In genomic region chr15:77835930-77836653, GRCm38 (mm10) we compare ENCODE assay signal across 8 mouse cellular contexts. TPM values are rescaled to one million over a fixed set of nuclear protein-coding genes. Genes with fewer than 3 reads are reported as not detected.
DNase-seq lines count a peak whose midpoint lies in the region; ATAC-seq and TF ChIP-seq lines count a peak whose summit lies in the region.

No protein-coding gene starts in this region.

- H3K9me3 ChIP-seq in kidney, embryonic 15.5 days (replicated peaks): no peaks in the 10 kb centered on the region
- H3K9me3 ChIP-seq in embryonic facial prominence, embryonic 12.5 days: no peaks in the 10 kb centered on the region

- WGBS in kidney, embryonic 15.5 days: 23% methylated on average over 9 of the region's 9 CpGs
- 26% methylated on average over 9 of the region's 9 CpGs for WGBS in embryonic facial prominence, embryonic 12.5 days
- 52% methylated on average over 9 of the region's 9 CpGs for WGBS in liver, adult 2 months

- H3K4me1 ChIP-seq in kidney, embryonic 15.5 days: peaks cover 96% of the 10 kb centered on the region
- peaks cover 42% of the 10 kb centered on the region for H3K4me1 ChIP-seq in embryonic facial prominence, embryonic 12.5 days
- H3K4me1 ChIP-seq in liver, adult 2 months (ENCODE audit: control insufficient read depth, insufficient read depth, low read length): peaks cover 63% of the 10 kb centered on the region

- no peaks in the 10 kb centered on the region for H3K27me3 ChIP-seq in kidney, embryonic 15.5 days
- H3K27me3 ChIP-seq in embryonic facial prominence, embryonic 12.5 days: no peaks in the 10 kb centered on the region
- H3K27me3 ChIP-seq in liver, adult 2 months (ENCODE audit: control insufficient read depth, insufficient read depth, low read length): no peaks in the 10 kb centered on the region

- peak overlapping the region; percentile 98 for H3K27ac ChIP-seq in kidney, embryonic 15.5 days
- no peak overlapping the region for H3K27ac ChIP-seq in embryonic facial prominence, embryonic 12.5 days
- 0 out of 2 replicates have a peak overlapping the region, but pooled peaks have one; percentile 32 for H3K27ac ChIP-seq in liver, adult 2 months (replicated peaks; ENCODE audit: insufficient read depth, low read depth, low read length)

- peak overlapping the region; percentile 30; the same call in 1 of the 2 replicates for H3K9ac ChIP-seq in kidney, embryonic 15.5 days
- no peak overlapping the region for H3K9ac ChIP-seq in embryonic facial prominence, embryonic 12.5 days
- H3K9ac ChIP-seq in liver, adult 2 months (ENCODE audit: low read depth, low read length): no peak overlapping the region

- no peak for TF ChIP-seq CTCF in liver, adult 2 months (IDR thresholded peaks at IDR 0.05; ENCODE audit: low read depth, low read length)

- no peak for DNase-seq in kidney, adult 18-20 months
- DNase-seq in MN1 (ENCODE audit: low spot score): peak; percentile 93
- no peak for DNase-seq in liver, adult 2 months (ENCODE audit: extremely low read depth, low read depth, low spot score)
- DNase-seq in layer of hippocampus, adult 11-12 months (ENCODE audit: low spot score): no peak
- no peak for DNase-seq in ovary, postnatal 10 days (ENCODE audit: low spot score)
- no peak for DNase-seq in right cerebral cortex, postnatal 25 days

- TF ChIP-seq POLR2A in liver, adult 2 months (IDR thresholded peaks at IDR 0.05; ENCODE audit: extremely low read depth, insufficient read depth, low read length): no peak

- H3K4me2 ChIP-seq in kidney, embryonic 15.5 days: peak overlapping the region; percentile 28
- no peak overlapping the region for H3K4me2 ChIP-seq in embryonic facial prominence, embryonic 12.5 days (replicated peaks)

- peaks cover 13% of the 10 kb centered on the region for H3K36me3 ChIP-seq in kidney, embryonic 15.5 days
- H3K36me3 ChIP-seq in embryonic facial prominence, embryonic 12.5 days: no peaks in the 10 kb centered on the region
- H3K36me3 ChIP-seq in liver, adult 2 months (ENCODE audit: control insufficient read depth, insufficient read depth, low read length): no peaks in the 10 kb centered on the region

- H3K79me2 ChIP-seq in liver, adult 2 months (ENCODE audit: control insufficient read depth, insufficient read depth, low read length): peaks cover 78% of the 10 kb centered on the region

- peak overlapping the region; percentile 4; the same call in 1 of the 2 replicates for H3K4me3 ChIP-seq in kidney, embryonic 15.5 days (replicated peaks)
- H3K4me3 ChIP-seq in embryonic facial prominence, embryonic 12.5 days: no peak overlapping the region
- no peak overlapping the region for H3K4me3 ChIP-seq in liver, adult 2 months (ENCODE audit: insufficient read depth, low read depth, low read length)

- ATAC-seq in kidney, embryonic 15.5 days (replicated peaks; ENCODE audit: low FRiP score): peak; percentile 63
- ATAC-seq in embryonic facial prominence, embryonic 12.5 days (ENCODE audit: insufficient number of reproducible peaks, insufficient read depth, low FRiP score, low TSS enrichment): 0 out of 2 replicates have a peak, but pooled peaks have one; percentile 18

RNA-seq across cellular contexts. Expression of gene Myh9, which starts 5.9 kb away (rescaled TPM):
- 56.2 and 60.2 TPM in 2 replicates for polyA plus RNA-seq in kidney, embryonic 15.5 days (2015; fragmentation: Nextera tagmentation; extraction: Ambion mirVana)
- 37.3 and 37.9 TPM in 2 replicates for polyA plus RNA-seq in embryonic facial prominence, embryonic 12.5 days (2016; fragmentation: Nextera tagmentation; extraction: Ambion mirVana)
- total RNA-seq in liver, adult 2 months (2014; rRNA removed): 54.4 and 69.5 TPM in 2 replicates
- polyA plus RNA-seq in liver, adult 2 months (2012; rRNA removed): 22.5 and 24.1 TPM in 2 replicates
